In the genomic region with DNA sequence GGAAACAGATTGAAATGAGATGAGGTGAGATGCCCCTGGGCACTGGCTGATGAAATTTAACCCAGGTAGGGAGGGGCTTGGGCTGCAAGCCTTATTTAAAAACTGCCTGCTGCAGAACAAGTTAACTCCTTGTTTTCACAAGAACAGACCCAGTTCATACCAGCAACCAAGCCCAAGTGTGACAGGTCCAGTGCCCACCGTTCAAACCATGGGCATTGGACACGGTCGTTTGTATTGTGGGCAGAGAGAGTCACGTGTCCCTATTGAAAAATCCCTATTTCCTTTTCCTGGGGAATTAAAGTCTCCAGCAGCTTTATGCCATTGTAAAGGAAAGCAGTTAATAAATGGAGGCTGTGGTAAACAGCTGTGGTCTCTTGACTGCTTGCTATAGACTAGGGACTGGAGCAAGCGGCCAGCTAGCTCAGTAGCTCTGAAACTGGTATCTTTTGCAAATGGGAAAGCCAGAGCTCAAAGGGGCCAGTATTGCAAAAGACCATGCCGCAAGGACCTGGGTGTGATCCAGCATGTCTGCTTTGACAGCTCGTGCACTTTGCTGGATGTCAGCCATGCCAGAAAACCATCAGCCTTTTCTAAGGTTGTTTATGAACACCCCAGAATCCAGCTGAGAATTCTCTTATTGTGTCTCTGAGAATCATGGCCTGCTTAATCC, we compare ENCODE assay signal across 8 mouse cellular contexts.
A peak's percentile ranks its signal among the peaks of the same experiment; 100 is the strongest.
DNase-seq lines count a peak whose midpoint lies in the region; ATAC-seq and TF ChIP-seq lines count a peak whose summit lies in the region.

No protein-coding gene starts in this region.

- no peak overlapping the region for H3K4me3 ChIP-seq in stomach, embryonic 15.5 days (replicated peaks)
- no peak overlapping the region for H3K4me3 ChIP-seq in stomach, postnatal 0 days (ENCODE audit: low read depth, low read length)
- H3K4me3 ChIP-seq in limb, embryonic 14.5 days (replicated peaks; ENCODE audit: low read length) = no peak overlapping the region
- H3K4me3 ChIP-seq in stomach, embryonic 16.5 days (replicated peaks; ENCODE audit: low read length) = no peak overlapping the region

- TF ChIP-seq EP300 in stomach, postnatal 0 days (optimal IDR thresholded peaks at IDR 0.05) = no peak

- no peak for ATAC-seq in cerebellum, adult (ENCODE audit: insufficient number of reproducible peaks, low FRiP score, low TSS enrichment)
- no peak for ATAC-seq in stomach, embryonic 15.5 days (ENCODE audit: insufficient read depth, low FRiP score, low read depth)
- no peak for ATAC-seq in stomach, postnatal 0 days (ENCODE audit: low FRiP score, low TSS enrichment)
- no peak for ATAC-seq in limb, embryonic 14.5 days (ENCODE audit: low FRiP score, low read depth)
- no peak for ATAC-seq in stomach, embryonic 16.5 days (ENCODE audit: insufficient read depth, low FRiP score)
- no peak for ATAC-seq in megakaryocyte, adult 5-6 weeks (ENCODE audit: poor library complexity, severe bottlenecking)

- H3K4me2 ChIP-seq in stomach, embryonic 15.5 days = no peak overlapping the region
- H3K4me2 ChIP-seq in stomach, postnatal 0 days (replicated peaks; ENCODE audit: low read depth) = no peak overlapping the region
- no peak overlapping the region for H3K4me2 ChIP-seq in limb, embryonic 14.5 days (replicated peaks; ENCODE audit: low read depth, low read length, severe bottlenecking)
- no peak overlapping the region for H3K4me2 ChIP-seq in stomach, embryonic 16.5 days (ENCODE audit: low read depth, low read length)

- TF ChIP-seq POLR2A in limb, embryonic 14.5 days (IDR thresholded peaks at IDR 0.05; ENCODE audit: borderline replicate concordance, extremely low read depth, insufficient read depth, insufficient read length) = no peak

- WGBS in stomach, embryonic 15.5 days = 46% methylated on average over 7 of the region's 7 CpGs
- WGBS in stomach, postnatal 0 days = 26% methylated on average over 7 of the region's 7 CpGs
- 10% methylated on average over 7 of the region's 7 CpGs for WGBS in limb, embryonic 14.5 days
- 43% methylated on average over 7 of the region's 7 CpGs for WGBS in stomach, embryonic 16.5 days

- no peaks in the 10 kb centered on the region for H3K9me3 ChIP-seq in stomach, embryonic 15.5 days
- 0 out of 2 replicates have a peak, but pooled peaks cover 2% of the 10 kb centered on the region for H3K9me3 ChIP-seq in stomach, postnatal 0 days (ENCODE audit: control insufficient read depth, low read length)
- H3K9me3 ChIP-seq in limb, embryonic 14.5 days (ENCODE audit: control insufficient read depth, low read length) = no peaks in the 10 kb centered on the region; the same call in 1 of the 2 replicates
- H3K9me3 ChIP-seq in stomach, embryonic 16.5 days (replicated peaks; ENCODE audit: control insufficient read depth, low read length) = no peaks in the 10 kb centered on the region

- DNase-seq in cerebellum, postnatal 10 days = peak; percentile 72 to 74
- no peak for DNase-seq in stomach, postnatal 0 days (ENCODE audit: low spot score)
- no peak for DNase-seq in limb, embryonic 14.5 days (ENCODE audit: low spot score)
- no peak for DNase-seq in spleen, adult 12 weeks (ENCODE audit: low spot score)

- no peak overlapping the region for H3K9ac ChIP-seq in stomach, embryonic 15.5 days
- no peak overlapping the region for H3K9ac ChIP-seq in stomach, postnatal 0 days (ENCODE audit: low read length)
- H3K9ac ChIP-seq in limb, embryonic 14.5 days (ENCODE audit: low read depth, low read length, severe bottlenecking) = 0 out of 2 replicates have a peak overlapping the region, but pooled peaks have one; percentile 21
- H3K9ac ChIP-seq in stomach, embryonic 16.5 days (ENCODE audit: low read length) = no peak overlapping the region

- H3K27ac ChIP-seq in stomach, embryonic 15.5 days = peak overlapping the region; percentile 32; the same call in 1 of the 2 replicates
- H3K27ac ChIP-seq in stomach, postnatal 0 days (replicated peaks) = no peak overlapping the region
- H3K27ac ChIP-seq in limb, embryonic 14.5 days (replicated peaks; ENCODE audit: low read depth, low read length) = no peak overlapping the region
- 0 out of 2 replicates have a peak overlapping the region, but pooled peaks have one; percentile 20 for H3K27ac ChIP-seq in stomach, embryonic 16.5 days (ENCODE audit: low read length)

- H3K36me3 ChIP-seq in stomach, embryonic 15.5 days = 0 out of 2 replicates have a peak, but pooled peaks cover 3% of the 10 kb centered on the region
- no peaks in the 10 kb centered on the region for H3K36me3 ChIP-seq in stomach, postnatal 0 days (ENCODE audit: control insufficient read depth, insufficient read depth, low read length)
- no peaks in the 10 kb centered on the region for H3K36me3 ChIP-seq in limb, embryonic 14.5 days (ENCODE audit: control insufficient read depth, insufficient read depth, low read length)
- no peaks in the 10 kb centered on the region for H3K36me3 ChIP-seq in stomach, embryonic 16.5 days (ENCODE audit: control insufficient read depth, insufficient read depth, low read length)

- H3K4me1 ChIP-seq in stomach, embryonic 15.5 days = peaks cover 36% of the 10 kb centered on the region
- peaks cover 14% of the 10 kb centered on the region for H3K4me1 ChIP-seq in stomach, postnatal 0 days (replicated peaks; ENCODE audit: control insufficient read depth, insufficient read depth)
- peaks cover 48% of the 10 kb centered on the region for H3K4me1 ChIP-seq in limb, embryonic 14.5 days (ENCODE audit: control insufficient read depth, insufficient read depth, low read length)
- H3K4me1 ChIP-seq in stomach, embryonic 16.5 days (ENCODE audit: control insufficient read depth, insufficient read depth, low read length) = peaks cover 39% of the 10 kb centered on the region

- no peaks in the 10 kb centered on the region for H3K27me3 ChIP-seq in stomach, embryonic 15.5 days (replicated peaks)
- no peaks in the 10 kb centered on the region for H3K27me3 ChIP-seq in stomach, postnatal 0 days (ENCODE audit: control insufficient read depth, insufficient read depth, low read length)
- H3K27me3 ChIP-seq in limb, embryonic 14.5 days (ENCODE audit: control insufficient read depth, insufficient read depth, low read length) = no peaks in the 10 kb centered on the region
- no peaks in the 10 kb centered on the region for H3K27me3 ChIP-seq in stomach, embryonic 16.5 days (ENCODE audit: control insufficient read depth, insufficient read depth, low read length)

- TF ChIP-seq CTCF in stomach, postnatal 0 days (IDR thresholded peaks at IDR 0.05; ENCODE audit: low read depth) = no peak

Comparison
In these comparisons a context has a peak if more than half of its experiments do, and no peak if none do; other contexts are left out.
1. H3K27ac ChIP-seq: peak in stomach, embryonic 15.5 days (single experiment) and stomach, embryonic 16.5 days (single experiment); none in stomach, postnatal 0 days (single experiment) and limb, embryonic 14.5 days (single experiment).
2. DNase-seq: peak in cerebellum, postnatal 10 days (2 of 2); none in stomach, postnatal 0 days (single experiment), limb, embryonic 14.5 days (single experiment) and spleen, adult 12 weeks (single experiment).